Mouse (Mus musculus) MEL (cell line): ENCODE data around the gene Slc2a3. TPM values are rescaled to one million over a fixed set of nuclear protein-coding genes. Genes with fewer than 3 reads are reported as not detected.

Source experiments
- DNase-seq: peaks from one replicate; pipeline ENCODE4 v3.0.0; 2011; ENCODE audit warnings: low read depth, low spot score
- H3K27ac ChIP-seq: 2 replicates; pipeline ENCODE4 v1.5.1; 2012; ENCODE audit warnings: low read depth, mild to moderate bottlenecking, control low read depth, low read length, moderate library complexity; ENCODE audit not compliant: control insufficient read depth
- H3K27me3 ChIP-seq, 2 experiments: fragments of 150-350 bp in 1 of 2; sonication (generic) in 1 of 2; 2 replicates each; pipeline ENCODE4 v1.6.1; 2012; ENCODE audit warnings: low read length in 2 of 2, mild to moderate bottlenecking in 2 of 2, improper control_type of control experiment in 1 of 2, moderate library complexity in 1 of 2; ENCODE audit not compliant: insufficient read depth in 2 of 2, control insufficient read depth in 1 of 2
- H3K36me3 ChIP-seq, 2 experiments: 2 replicates each; pipeline ENCODE4 v1.6.1; 2012 to 2014; ENCODE audit warnings: low read length in 2 of 2, improper control_type of control experiment in 1 of 2, inconsistent platforms in 1 of 2, mild to moderate bottlenecking in 1 of 2; ENCODE audit not compliant: insufficient read depth in 2 of 2, control insufficient read depth in 1 of 2
- H3K4me1 ChIP-seq, 2 experiments: fragments of 150-350 bp in 1 of 2; sonication (generic) in 1 of 2; 2 replicates each; pipeline ENCODE4 v1.6.1; 2012; ENCODE audit warnings: low read length in 2 of 2, improper control_type of control experiment in 1 of 2, mild to moderate bottlenecking in 1 of 2; ENCODE audit not compliant: insufficient read depth in 2 of 2, control insufficient read depth in 1 of 2
- H3K4me3 ChIP-seq, 2 experiments: fragments of 150-350 bp in 1 of 2; sonication (generic) in 1 of 2; 2 replicates each; pipeline ENCODE4 v1.5.1; 2012; ENCODE audit warnings: low read depth in 2 of 2, low read length in 2 of 2, mild to moderate bottlenecking in 2 of 2, moderate library complexity in 2 of 2, control low read depth in 1 of 2, improper control_type of control experiment in 1 of 2; ENCODE audit not compliant: control insufficient read depth in 1 of 2, insufficient read depth in 1 of 2
- H3K79me2 ChIP-seq: 2 replicates; pipeline ENCODE4 v1.6.1; 2012; ENCODE audit warnings: mild to moderate bottlenecking, low read length, moderate library complexity; ENCODE audit not compliant: control insufficient read depth, poor library complexity, insufficient read depth
- H3K9ac ChIP-seq: 2 replicates; pipeline ENCODE4 v1.6.1; 2012; ENCODE audit warnings: low read depth, mild to moderate bottlenecking, control low read depth, low read length, moderate library complexity; ENCODE audit not compliant: control insufficient read depth, poor library complexity, severe bottlenecking
- H3K9me3 ChIP-seq: fragments of 150-350 bp; sonication (generic); replicated peaks from 2 replicates; pipeline ENCODE4 v1.6.1; 2012; ENCODE audit warnings: mild to moderate bottlenecking, low read length, improper control_type of control experiment, moderate library complexity; ENCODE audit not compliant: insufficient read depth
- CHD2 ChIP-seq: IDR thresholded peaks from 2 replicates; pipeline ENCODE4 v1.6.1; 2011; ENCODE audit warnings: low read length, improper control_type of control experiment
- GABPA ChIP-seq: IDR thresholded peaks from 2 replicates; pipeline ENCODE4 v1.6.1; 2012; ENCODE audit warnings: low read depth, mild to moderate bottlenecking, inconsistent platforms, low read length, improper control_type of control experiment, moderate library complexity
- GATA1 ChIP-seq: IDR thresholded peaks from 2 replicates; pipeline ENCODE4 v1.6.1; 2011; ENCODE audit warnings: low read depth, low read length, improper control_type of control experiment
- JUND ChIP-seq: IDR thresholded peaks from 2 replicates; pipeline ENCODE4 v1.6.1; 2011; ENCODE audit warnings: low read depth, mild to moderate bottlenecking, improper control_type of control experiment, low read length
- MAX ChIP-seq: IDR thresholded peaks from 2 replicates; pipeline ENCODE4 v1.6.1; 2011; ENCODE audit warnings: low read length, improper control_type of control experiment
- NELFE ChIP-seq: IDR thresholded peaks from 2 replicates; pipeline ENCODE4 v1.6.1; 2011; ENCODE audit warnings: low read depth, low read length, improper control_type of control experiment
- POLR2AphosphoS5 ChIP-seq: IDR thresholded peaks from 2 replicates; pipeline ENCODE4 v1.6.1; 2012; ENCODE audit warnings: low read depth, borderline replicate concordance, mild to moderate bottlenecking, inconsistent platforms, low read length, moderate library complexity, mixed read lengths
- RCOR1 ChIP-seq: IDR thresholded peaks from 2 replicates; pipeline ENCODE4 v1.6.1; 2012; ENCODE audit warnings: low read depth, mild to moderate bottlenecking, inconsistent platforms, low read length, improper control_type of control experiment
- SMC3 ChIP-seq: IDR thresholded peaks from 2 replicates; pipeline ENCODE4 v1.6.1; 2011; ENCODE audit warnings: low read depth, low read length, improper control_type of control experiment
- TCF12 ChIP-seq: IDR thresholded peaks from 2 replicates; pipeline ENCODE4 v1.6.1; 2014; ENCODE audit warnings: low read depth, mild to moderate bottlenecking, inconsistent platforms, low read length, improper control_type of control experiment, moderate library complexity
- UBTF ChIP-seq: IDR thresholded peaks from 2 replicates; pipeline ENCODE4 v1.6.1; 2012; ENCODE audit warnings: low read depth, mild to moderate bottlenecking, inconsistent platforms, low read length, improper control_type of control experiment, moderate library complexity, borderline replicate concordance; ENCODE audit not compliant: insufficient read depth
- ZC3H11A ChIP-seq: IDR thresholded peaks from 2 replicates; pipeline ENCODE4 v1.6.1; 2012; ENCODE audit warnings: low read depth, mild to moderate bottlenecking, inconsistent platforms, low read length, improper control_type of control experiment
- ZKSCAN1 ChIP-seq: IDR thresholded peaks from 2 replicates; pipeline ENCODE4 v1.6.1; 2012; ENCODE audit warnings: low read depth, mild to moderate bottlenecking, inconsistent platforms, low read length, improper control_type of control experiment, moderate library complexity
- polyA plus RNA-seq, 2 experiments: library from polyadenylated mRNA; stranded (reverse) in 1 of 2; unstranded in 1 of 2; fragments of >175 nt in 1 of 2; fragments of >200 nt in 1 of 2; gene quantifications; 2 replicates each; pipeline versions ENCODE4 v1.2.1 to v1.2.4; 2012; ENCODE audit warnings: low replicate concordance in 2 of 2, low read depth in 1 of 2; ENCODE audit not compliant: insufficient read length in 2 of 2, insufficient read depth in 1 of 2, missing spikeins in 1 of 2
- total RNA-seq: library from RNA; depleted of rRNA; stranded (reverse); fragments of 300-350 nt; gene quantifications from 2 replicates; pipeline ENCODE4 v1.2.3, GENCODE M21; 2012

Slc2a3 gene
- total and polyA plus RNA-seq, 3 experiments: 78.4 to 93.4 TPM; not detected in 1

DNA sequence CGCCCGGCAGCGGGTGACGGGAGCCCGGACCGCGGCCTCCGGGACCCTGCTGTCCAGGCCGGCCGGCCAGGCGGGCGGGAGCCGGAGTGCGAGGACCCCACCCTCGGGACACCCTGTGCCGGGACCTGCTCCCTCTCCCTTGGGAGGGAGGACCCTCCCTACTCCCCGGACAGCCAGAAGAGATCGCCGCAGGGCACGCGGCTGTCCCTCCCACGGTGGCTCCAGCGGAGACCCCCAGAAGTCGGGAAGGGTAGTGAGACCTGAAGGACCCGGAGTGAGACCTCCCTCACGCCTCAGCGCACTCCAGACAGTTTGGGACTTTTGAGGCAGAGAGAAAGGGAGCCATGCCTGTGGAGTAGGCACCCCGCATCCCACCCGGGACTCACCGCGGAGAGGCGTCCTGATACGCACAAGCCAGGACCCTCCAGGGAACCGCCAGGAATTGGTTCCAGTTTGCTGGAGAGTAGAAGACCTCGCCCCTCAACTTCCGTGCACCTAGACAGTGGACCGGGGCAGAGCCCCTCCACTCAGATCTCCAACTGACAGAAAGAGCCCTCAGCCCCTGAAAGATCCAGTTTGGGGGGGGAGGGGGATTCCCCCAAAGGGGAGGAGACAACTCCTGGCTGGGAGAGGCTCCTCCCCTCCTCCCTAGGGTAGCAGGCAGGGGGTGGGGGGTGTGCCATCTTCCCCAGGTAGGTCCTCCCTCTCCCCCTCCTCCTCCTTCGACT is 18.8 kb upstream of the Slc2a3 start:
- Histone ChIP-seq H3K27ac (peak overlapping the region; percentile 3; the same call in 1 of the 2 replicates), H3K79me2 (peaks cover 13% of the 10 kb centered on the region), H3K4me1 (peaks cover 18 to 33% of the 10 kb centered on the region in 2 experiments), H3K9ac (peak overlapping the region; percentile 97), H3K36me3 (peaks cover 0 to 27% of the 10 kb centered on the region in 2 experiments; a peak in 2 of 4 replicates), H3K9me3 (no peaks in the 10 kb centered on the region), H3K4me3 (peak overlapping the region; percentile 98 to 99), H3K27me3 (no peaks in the 10 kb centered on the region)
- DNase-seq: peak; percentile 44
- TF ChIP-seq RCOR1 (no peak), MAX (peak; percentile 38; the same call in 1 of the 2 replicates), JUND (no peak), TCF12 (0 out of 2 replicates have a peak, but pooled peaks have one; percentile 10), GABPA (no peak), CHD2 (no peak), POLR2AphosphoS5 (no peak), GATA1 (no peak), NELFE (peak; percentile 34; the same call in 1 of the 2 replicates), ZKSCAN1 (no peak), SMC3 (no peak)

DNA sequence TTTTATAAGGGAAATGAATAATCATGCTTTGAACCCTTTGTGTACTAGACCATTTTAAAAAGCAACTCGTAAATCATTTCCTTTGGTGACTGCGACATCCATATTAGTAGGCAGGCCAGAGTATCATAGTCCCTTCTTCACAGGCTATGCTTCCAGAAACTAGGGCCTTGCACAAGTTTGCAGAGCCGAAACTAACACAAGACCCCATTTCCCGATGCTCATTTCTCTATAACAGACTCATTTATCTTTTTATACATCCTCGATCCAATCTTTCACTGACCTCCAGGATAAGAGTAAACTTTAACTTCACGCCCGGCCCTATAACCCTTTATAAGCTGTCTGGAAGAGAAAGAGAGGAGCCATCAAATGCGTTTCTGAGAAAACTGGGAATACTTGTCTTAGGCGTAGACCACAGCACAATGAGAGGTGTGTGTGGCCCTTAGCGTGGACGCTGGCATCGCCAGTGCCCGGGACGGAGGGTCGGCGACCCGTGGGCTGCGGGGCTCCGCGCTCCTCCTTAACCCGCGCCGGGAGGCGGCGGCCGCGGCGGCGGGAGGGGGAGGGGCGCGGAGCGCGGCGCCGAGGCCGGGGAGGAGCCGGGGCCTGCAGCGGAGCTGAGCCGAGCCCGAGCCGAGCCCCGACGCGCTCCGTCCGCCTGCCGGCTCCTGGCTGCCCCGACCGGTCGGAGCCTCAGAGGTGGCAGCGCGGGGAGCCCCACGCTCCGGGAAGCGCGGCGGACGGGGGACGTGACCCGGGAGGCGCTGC is 18.0 kb upstream of the Slc2a3 start, which contains the start of gene Foxj2:
TSS of gene Foxj2 (plus strand) at position 609 of the 765 bp plus-strand sequence.
- Histone ChIP-seq H3K27me3 (no peaks in the 10 kb centered on the region), H3K36me3 (peaks cover 0 to 26% of the 10 kb centered on the region in 2 experiments; a peak in 2 of 4 replicates), H3K4me3 (peak within 1 kb of the TSS; percentile 98 to 99), H3K27ac (peak within 1 kb of the TSS; percentile 69), H3K4me1 (peaks cover 18 to 27% of the 10 kb centered on the region in 2 experiments), H3K79me2 (peaks cover 12% of the 10 kb centered on the region), H3K9me3 (no peaks in the 10 kb centered on the region), H3K9ac (peak within 1 kb of the TSS; percentile 97)
- peak; percentile 70 for DNase-seq
- TF ChIP-seq NELFE: 0 out of 2 replicates have a peak, but pooled peaks have one; percentile 21
- no peak for TF ChIP-seq ZC3H11A
- peak; percentile 78; the same call in 1 of the 2 replicates for TF ChIP-seq UBTF
- TF ChIP-seq TCF12: 0 out of 2 replicates have a peak, but pooled peaks have one; percentile 23
